Mouse (Mus musculus) midbrain, embryonic 10.5 days (tissue): ENCODE data around the gene Tifab. TPM values are rescaled to one million over a fixed set of nuclear protein-coding genes. Genes with fewer than 3 reads are reported as not detected.
"Not testable (repeated sequence)": the region's sequence is repeated elsewhere in the genome, so short reads cannot be mapped to it uniquely, and the experiment has no call there.

Experiments used
- DNase-seq: peaks from one replicate; pipeline ENCODE4 v3.0.0-alpha.2; 2017; ENCODE audit warnings: low spot score
- H3K27ac ChIP-seq: fragments of 300-500 bp; sonication (generic); replicated peaks from 2 replicates; pipeline ENCODE4 v1.5.1; 2016; ENCODE audit warnings: mild to moderate bottlenecking
- H3K27me3 ChIP-seq: fragments of 300-500 bp; sonication (generic); 2 replicates; pipeline ENCODE4 v1.6.1; 2016; ENCODE audit warnings: low read depth, mild to moderate bottlenecking; ENCODE audit not compliant: poor library complexity, severe bottlenecking
- H3K36me3 ChIP-seq: fragments of 300-500 bp; sonication (generic); 2 replicates; pipeline ENCODE4 v1.6.1; 2016; ENCODE audit warnings: mild to moderate bottlenecking, moderate library complexity
- H3K4me1 ChIP-seq: fragments of 300-500 bp; sonication (generic); 2 replicates; pipeline ENCODE4 v1.6.1; 2016
- H3K4me3 ChIP-seq: fragments of 300-500 bp; sonication (generic); 2 replicates; pipeline ENCODE4 v1.5.1; 2016; ENCODE audit warnings: mild to moderate bottlenecking, moderate library complexity
- H3K9me3 ChIP-seq: fragments of 300-500 bp; sonication (generic); replicated peaks from 2 replicates; pipeline ENCODE4 v1.6.1; 2016; ENCODE audit warnings: mild to moderate bottlenecking
- WGBS: fragments of 180-500 bp; shearing (Covaris S2); methylation state at CpG from one replicate; pipeline ENCODE4 v1.1.7; 2016; 5-methylcytosine and 5-hydroxymethylcytosine counted together
- polyA plus RNA-seq: library from polyadenylated mRNA; unstranded; fragments of >200 nt; fragmentation: Nextera tagmentation; extraction: Ambion mirVana; gene quantifications from 2 replicates; pipeline ENCODE4 v1.2.1, GENCODE M21; 2016

The Tifab gene
- polyA plus RNA-seq, 1 experiment from 2014 or later = 1.6 TPM

GRCm38 (mm10) chr13:56199506-56199905 is 20.8 kb upstream of the Tifab start:
- WGBS = 62% methylated on average over 8 of the region's 8 CpGs
- H3K27me3 ChIP-seq = peaks cover 78% of the 10 kb centered on the region
- H3K4me3 ChIP-seq = no peak overlapping the region
- H3K27ac ChIP-seq = peak overlapping the region; percentile 69
- peaks cover 41% of the 10 kb centered on the region for H3K4me1 ChIP-seq
- no peaks in the 10 kb centered on the region; the same call in 1 of the 2 replicates for H3K9me3 ChIP-seq
- no peaks in the 10 kb centered on the region for H3K36me3 ChIP-seq
- no peak for DNase-seq

GRCm38 (mm10) chr13:56197473-56198266 is 19.0 kb upstream of the Tifab start:
- peak overlapping the region; percentile 65 for H3K27ac ChIP-seq
- WGBS = 14% methylated on average over 15 of the region's 15 CpGs
- no peaks in the 10 kb centered on the region; the same call in 1 of the 2 replicates for H3K9me3 ChIP-seq
- H3K4me1 ChIP-seq = peaks cover 37% of the 10 kb centered on the region
- no peaks in the 10 kb centered on the region for H3K36me3 ChIP-seq
- no peak overlapping the region for H3K4me3 ChIP-seq
- peaks cover 63% of the 10 kb centered on the region for H3K27me3 ChIP-seq
- DNase-seq = peak; percentile 91

GRCm38 (mm10) chr13:56197031-56197430 is 18.3 kb upstream of the Tifab start:
- Histone ChIP-seq H3K27me3 (peaks cover 57% of the 10 kb centered on the region), H3K4me1 (peaks cover 37% of the 10 kb centered on the region), H3K36me3 (no peaks in the 10 kb centered on the region), H3K27ac (peak overlapping the region; percentile 19), H3K9me3 (no peaks in the 10 kb centered on the region; the same call in 1 of the 2 replicates), H3K4me3 (no peak overlapping the region)
- 65% methylated on average over 12 of the region's 12 CpGs for WGBS
- DNase-seq = no peak

- H3K36me3 ChIP-seq, H3K4me3 ChIP-seq, H3K9me3 ChIP-seq, DNase-seq, H3K27ac ChIP-seq: not testable (repeated sequence)
- 89% methylated on average over 11 of the region's 11 CpGs for WGBS
- Histone ChIP-seq H3K27me3 (peaks cover 45% of the 10 kb centered on the region), H3K4me1 (peaks cover 37% of the 10 kb centered on the region)
Observed at GRCm38 (mm10) chr13:56195824-56196223, 17.1 kb upstream of the Tifab start.

- H3K36me3 ChIP-seq, H3K4me3 ChIP-seq, H3K27ac ChIP-seq, DNase-seq, H3K9me3 ChIP-seq: not testable (repeated sequence)
- WGBS = 94% methylated on average over 11 of the region's 11 CpGs
- Histone ChIP-seq H3K4me1 (peaks cover 27% of the 10 kb centered on the region), H3K27me3 (peaks cover 29% of the 10 kb centered on the region)
Observed at GRCm38 (mm10) chr13:56194181-56194580, 15.5 kb upstream of the Tifab start.

GRCm38 (mm10) chr13:56191225-56191624 is 12.5 kb upstream of the Tifab start:
- Histone ChIP-seq H3K27ac (no peak overlapping the region), H3K36me3 (no peaks in the 10 kb centered on the region), H3K9me3 (no peaks in the 10 kb centered on the region; the same call in 1 of the 2 replicates), H3K4me1 (no peaks in the 10 kb centered on the region), H3K27me3 (peaks cover 6% of the 10 kb centered on the region), H3K4me3 (no peak overlapping the region)
- no peak for DNase-seq
- WGBS = 47% methylated on average over 3 of the region's 3 CpGs

- 75% methylated on average over 5 of the region's 5 CpGs for WGBS
- DNase-seq = no peak
- peaks cover 3% of the 10 kb centered on the region for H3K27me3 ChIP-seq
Observed at GRCm38 (mm10) chr13:56189688-56190087, 11.0 kb upstream of the Tifab start.

DNA sequence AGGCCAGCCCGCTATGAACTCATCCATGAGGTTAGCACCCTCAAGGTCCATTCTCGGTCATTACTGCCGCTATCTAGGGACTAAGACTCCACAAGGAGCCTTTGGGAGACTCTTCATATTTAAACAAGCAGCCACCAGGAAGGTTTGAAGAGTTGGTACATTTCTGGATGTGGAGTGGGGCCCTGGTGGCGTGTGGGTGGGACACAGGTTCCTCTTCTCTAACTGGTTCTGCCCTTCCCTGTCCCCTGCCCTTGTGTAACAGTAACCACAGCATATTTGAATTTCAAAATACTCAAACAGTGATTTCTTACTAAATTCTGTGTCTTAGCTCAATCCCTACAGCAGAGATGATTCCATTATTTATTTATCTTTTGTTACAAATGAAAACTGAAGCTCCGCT is 5.0 kb upstream of the Tifab start:
- H3K4me1 ChIP-seq = no peaks in the 10 kb centered on the region
- DNase-seq = no peak
- H3K27ac ChIP-seq = no peak overlapping the region
- H3K9me3 ChIP-seq = no peaks in the 10 kb centered on the region
- H3K4me3 ChIP-seq = no peak overlapping the region
- H3K36me3 ChIP-seq = no peaks in the 10 kb centered on the region
- H3K27me3 ChIP-seq = peaks cover 4% of the 10 kb centered on the region; the same call in 1 of the 2 replicates
- WGBS = 88% methylated on average over 5 of the region's 5 CpGs

More at GRCm38 (mm10) chr13:56189688-56190087, 11.0 kb upstream of the Tifab start:
- no peaks in the 10 kb centered on the region for H3K36me3 ChIP-seq
- H3K4me1 ChIP-seq = no peaks in the 10 kb centered on the region
- H3K27ac ChIP-seq = no peak overlapping the region
- H3K9me3 ChIP-seq = no peaks in the 10 kb centered on the region; the same call in 1 of the 2 replicates
- H3K4me3 ChIP-seq = no peak overlapping the region

DNA sequence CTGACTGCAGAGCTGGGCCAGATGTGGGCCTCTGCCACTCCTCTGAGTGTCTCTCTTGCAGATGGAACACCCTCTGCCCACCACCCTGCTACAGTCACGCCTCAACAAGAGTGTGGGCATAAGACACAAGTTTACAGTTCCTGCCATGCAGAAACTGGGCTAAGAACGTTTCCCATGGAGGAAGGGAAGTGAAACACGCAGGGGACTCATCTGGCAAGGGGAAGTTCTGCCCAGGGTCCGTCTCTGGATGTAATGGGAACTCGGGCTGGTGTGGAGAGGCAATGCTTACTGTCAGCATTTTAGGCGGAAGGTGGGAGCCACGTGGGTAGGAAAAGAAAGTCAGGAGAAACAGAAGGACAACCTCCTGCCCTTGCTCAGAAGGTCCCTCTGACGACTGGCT is 2.7 kb upstream of the Tifab start:
- DNase-seq = no peak
- Histone ChIP-seq H3K27ac (no peak overlapping the region), H3K27me3 (peaks cover 7% of the 10 kb centered on the region; the same call in 1 of the 2 replicates), H3K4me3 (no peak overlapping the region), H3K9me3 (no peaks in the 10 kb centered on the region), H3K4me1 (no peaks in the 10 kb centered on the region), H3K36me3 (no peaks in the 10 kb centered on the region)
- WGBS = 77% methylated on average over 8 of the region's 8 CpGs

GRCm38 (mm10) chr13:56176310-56176709 is 2.4 kb downstream of the Tifab start:
- DNase-seq = no peak
- H3K4me1 ChIP-seq = no peaks in the 10 kb centered on the region

DNA sequence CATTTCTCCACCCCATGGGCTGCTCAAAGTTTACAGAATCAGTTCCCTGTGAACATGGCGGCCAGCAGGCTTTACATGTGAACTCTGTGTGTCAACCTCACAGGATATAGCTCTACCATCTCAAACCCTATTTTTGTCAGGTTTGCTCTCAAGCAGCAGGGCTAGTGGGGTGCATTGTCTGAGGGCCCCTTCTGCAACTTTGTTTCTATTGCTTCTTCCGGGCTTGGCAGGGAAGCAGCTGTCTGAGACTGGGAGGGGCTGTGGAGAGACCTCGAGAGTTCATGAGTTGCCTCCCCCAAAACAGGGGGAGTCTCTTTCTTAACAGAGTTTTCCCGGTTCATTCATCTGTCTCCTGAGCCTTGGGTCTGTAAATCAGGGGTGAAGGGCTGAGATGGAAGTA is 2.8 kb downstream of the Tifab start:
- H3K36me3 ChIP-seq = no peaks in the 10 kb centered on the region
- peaks cover 7% of the 10 kb centered on the region for H3K27me3 ChIP-seq
- DNase-seq = no peak
- no peaks in the 10 kb centered on the region for H3K9me3 ChIP-seq
- no peak overlapping the region for H3K4me3 ChIP-seq
- H3K27ac ChIP-seq = no peak overlapping the region
- 87% methylated on average over 4 of the region's 4 CpGs for WGBS
- no peaks in the 10 kb centered on the region for H3K4me1 ChIP-seq

More at GRCm38 (mm10) chr13:56176310-56176709, 2.4 kb downstream of the Tifab start:
- no peak overlapping the region for H3K4me3 ChIP-seq
- peaks cover 7% of the 10 kb centered on the region for H3K27me3 ChIP-seq
- H3K27ac ChIP-seq = no peak overlapping the region
- H3K36me3 ChIP-seq = no peaks in the 10 kb centered on the region
- WGBS = 88% methylated on average over 9 of the region's 9 CpGs
- no peaks in the 10 kb centered on the region for H3K9me3 ChIP-seq

GRCm38 (mm10) chr13:56172901-56173545 is 5.7 kb downstream of the Tifab start:
- H3K4me1 ChIP-seq = peaks cover 11% of the 10 kb centered on the region
- no peak overlapping the region for H3K4me3 ChIP-seq
- H3K9me3 ChIP-seq = no peaks in the 10 kb centered on the region
- H3K27me3 ChIP-seq = peaks cover 3% of the 10 kb centered on the region; the same call in 1 of the 2 replicates
- no peaks in the 10 kb centered on the region for H3K36me3 ChIP-seq
- H3K27ac ChIP-seq = no peak overlapping the region
- no peak for DNase-seq
- WGBS = 70% methylated on average over 7 of the region's 7 CpGs

DNA sequence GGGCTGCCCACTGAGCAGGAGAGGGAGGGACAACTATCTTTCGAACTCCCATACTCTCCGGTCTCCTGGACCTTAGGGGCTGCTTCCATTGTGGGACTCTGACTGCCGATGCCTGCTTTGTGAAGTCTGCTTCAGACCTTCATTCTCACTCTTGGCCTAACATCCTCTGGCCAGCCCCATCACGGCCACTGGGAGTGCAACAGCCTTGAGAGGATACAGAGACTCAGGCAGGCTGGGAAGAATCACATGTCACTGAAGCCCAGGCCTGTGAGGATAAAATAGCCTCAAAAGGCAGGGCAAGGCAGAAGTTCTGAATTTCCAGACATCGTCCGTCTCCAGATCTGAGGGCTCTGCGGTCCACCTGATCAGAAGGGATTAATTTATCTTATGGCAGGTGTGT is 6.6 kb downstream of the Tifab start:
- Histone ChIP-seq H3K4me1 (peaks cover 17% of the 10 kb centered on the region), H3K4me3 (no peak overlapping the region), H3K36me3 (no peaks in the 10 kb centered on the region), H3K9me3 (no peaks in the 10 kb centered on the region), H3K27ac (no peak overlapping the region), H3K27me3 (peaks cover 2% of the 10 kb centered on the region; the same call in 1 of the 2 replicates)
- WGBS = 87% methylated on average over 7 of the region's 7 CpGs
- no peak for DNase-seq
